Mouse (Mus musculus) bone marrow macrophage, adult 2 months (primary cell): ENCODE data around the gene Mmp7. TPM values are rescaled to one million over a fixed set of nuclear protein-coding genes. Genes with fewer than 3 reads are reported as not detected.

Source experiments
- H3K27ac ChIP-seq: 2 replicates; pipeline ENCODE4 v1.5.1; 2012; ENCODE audit warnings: low read depth, low read length; ENCODE audit not compliant: insufficient read depth
- H3K4me1 ChIP-seq: 2 replicates; pipeline ENCODE4 v1.6.1; 2012; ENCODE audit warnings: low read length; ENCODE audit not compliant: control insufficient read depth, insufficient read depth
- H3K4me3 ChIP-seq: 2 replicates; pipeline ENCODE4 v1.5.1; 2012; ENCODE audit warnings: mild to moderate bottlenecking, low read length, moderate library complexity; ENCODE audit not compliant: insufficient read depth
- CTCF ChIP-seq: IDR thresholded peaks from 2 replicates; pipeline ENCODE4 v1.5.1; 2012; ENCODE audit warnings: low read depth, mild to moderate bottlenecking, low read length, moderate library complexity
- POLR2A ChIP-seq: IDR thresholded peaks from 2 replicates; pipeline ENCODE4 v1.6.1; 2012; ENCODE audit warnings: mild to moderate bottlenecking, low read depth, low read length, borderline replicate concordance
- polyA plus RNA-seq: library from polyadenylated mRNA; stranded (reverse); fragments of >200 nt; gene quantifications from 2 replicates; pipeline ENCODE4 v1.2.4, GENCODE M21; 2012; ENCODE audit not compliant: missing spikeins, insufficient read depth, insufficient read length

Mmp7 gene
- polyA plus RNA-seq: not detected in 2 replicates

- TF ChIP-seq POLR2A (no peak), CTCF (no peak)
- Histone ChIP-seq H3K4me1 (no peaks in the 10 kb centered on the region), H3K4me3 (no peak within 1 kb of the TSS), H3K27ac (no peak within 1 kb of the TSS)
Observed at GRCm38 (mm10) chr9:7691790-7692189, at the start of gene Mmp7. Gene Mmp7, plus strand, starts transcription at chr9:7692090.

DNA sequence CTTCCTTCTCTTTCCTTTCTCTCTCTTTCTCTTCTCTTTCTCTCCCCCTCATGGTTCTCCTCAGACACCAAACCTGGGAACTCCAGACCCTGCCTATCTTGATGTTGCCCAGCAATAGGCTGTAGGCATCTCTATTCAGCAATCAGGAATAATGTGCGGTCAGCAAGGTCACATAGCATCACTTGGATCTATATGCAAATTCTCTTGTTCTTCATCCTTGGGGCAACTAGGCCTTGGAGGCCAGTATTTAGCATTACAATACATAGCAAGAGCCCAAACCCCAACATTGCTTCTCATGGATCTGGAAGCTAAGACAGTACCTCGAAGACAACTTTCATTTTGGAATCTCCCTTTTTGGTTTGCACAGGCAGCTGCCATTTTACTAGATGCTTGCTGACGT, 44.0 kb upstream of the Mmp7 start:
- no peaks in the 10 kb centered on the region for H3K4me1 ChIP-seq
- no peak for TF ChIP-seq POLR2A
- TF ChIP-seq CTCF: no peak

GRCm38 (mm10) chr9:7650397-7651180, 41.3 kb upstream of the Mmp7 start:
- Histone ChIP-seq H3K27ac (no peak overlapping the region), H3K4me3 (no peak overlapping the region), H3K4me1 (no peaks in the 10 kb centered on the region)
- TF ChIP-seq POLR2A (no peak), CTCF (no peak)

More for the DNA sequence above, 44.0 kb upstream of the Mmp7 start:
- H3K27ac ChIP-seq: no peak overlapping the region
- H3K4me3 ChIP-seq: no peak overlapping the region

GRCm38 (mm10) chr9:7652351-7653085, 39.4 kb upstream of the Mmp7 start:
- H3K4me1 ChIP-seq: no peaks in the 10 kb centered on the region
- TF ChIP-seq POLR2A: no peak
- TF ChIP-seq CTCF: no peak
- H3K4me3 ChIP-seq: no peak overlapping the region
- H3K27ac ChIP-seq: no peak overlapping the region

- TF ChIP-seq POLR2A: no peak
- TF ChIP-seq CTCF: no peak
- Histone ChIP-seq H3K4me1 (no peaks in the 10 kb centered on the region), H3K4me3 (no peak overlapping the region), H3K27ac (no peak overlapping the region)
Observed at GRCm38 (mm10) chr9:7657946-7658345, 33.9 kb upstream of the Mmp7 start.

DNA sequence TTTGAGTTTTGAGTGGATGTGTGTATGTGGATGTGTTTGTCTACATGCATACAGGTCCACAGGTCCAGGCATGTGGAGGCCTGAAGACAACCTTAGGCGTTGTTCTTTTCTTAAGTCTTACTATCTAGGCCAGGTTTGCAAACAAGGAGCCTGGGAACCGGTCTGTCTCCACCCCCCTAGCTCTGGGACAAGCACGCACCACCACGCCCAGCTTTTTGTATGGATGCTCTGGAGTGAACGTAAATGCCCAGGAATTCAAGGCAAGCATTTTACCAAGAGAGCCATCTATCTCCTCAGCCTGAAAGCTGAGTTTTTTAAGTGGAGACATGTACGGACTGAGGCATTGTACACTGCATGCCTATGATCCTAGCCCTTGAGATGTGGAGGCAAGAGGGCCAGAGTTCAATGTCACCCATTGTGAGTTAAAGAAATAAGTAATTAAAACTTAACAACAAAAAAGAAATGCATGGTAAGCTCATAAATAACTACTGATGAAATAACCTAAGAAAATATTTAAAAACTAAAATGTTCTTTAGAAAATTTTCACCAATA, 32.3 kb upstream of the Mmp7 start:
- TF ChIP-seq CTCF (no peak), POLR2A (no peak)
- H3K4me3 ChIP-seq: no peak overlapping the region
- no peaks in the 10 kb centered on the region for H3K4me1 ChIP-seq
- no peak overlapping the region for H3K27ac ChIP-seq

DNA sequence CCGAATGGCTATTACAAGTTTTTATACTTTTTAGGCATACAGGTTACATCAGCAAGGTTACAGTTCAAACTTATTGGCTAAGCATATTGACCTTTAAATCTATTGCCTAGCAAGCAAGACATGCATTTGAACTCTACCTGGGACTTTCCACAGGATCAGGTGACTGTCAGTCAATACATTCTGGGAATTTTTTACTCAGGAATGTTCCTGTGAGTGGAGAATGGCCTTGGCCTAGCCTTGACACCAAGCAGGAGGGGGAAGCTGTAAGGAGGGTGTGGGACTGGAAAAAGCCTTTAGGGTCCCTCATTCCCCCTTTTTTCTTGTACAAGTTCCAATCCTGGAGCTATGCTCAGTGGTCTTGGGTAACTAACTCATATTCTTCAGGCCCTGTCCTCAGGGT, 30.5 kb upstream of the Mmp7 start:
- Histone ChIP-seq H3K27ac (no peak overlapping the region), H3K4me3 (no peak overlapping the region), H3K4me1 (no peaks in the 10 kb centered on the region)
- no peak for TF ChIP-seq POLR2A
- no peak for TF ChIP-seq CTCF

DNA sequence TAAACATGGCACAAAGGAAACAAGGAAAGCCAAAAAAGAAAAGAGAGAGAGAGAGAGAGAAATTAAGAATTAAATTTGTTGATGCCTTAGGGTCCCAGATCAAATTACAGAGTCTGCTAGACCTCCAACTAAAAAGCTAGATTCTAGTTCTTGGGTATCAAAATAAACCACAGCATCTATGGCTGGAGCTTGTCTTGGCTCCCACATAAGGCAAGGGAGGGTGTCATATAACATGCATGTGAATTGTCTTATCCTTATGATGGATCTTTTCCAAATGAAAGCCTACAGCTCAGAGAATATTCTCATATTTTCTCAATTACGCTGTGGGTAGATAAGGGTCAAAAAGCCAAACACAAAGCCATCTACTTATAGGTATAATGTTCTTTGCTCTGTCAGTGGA, 22.2 kb upstream of the Mmp7 start:
- Histone ChIP-seq H3K4me3 (no peak overlapping the region), H3K27ac (no peak overlapping the region), H3K4me1 (no peaks in the 10 kb centered on the region)
- TF ChIP-seq POLR2A (no peak), CTCF (no peak)

DNA sequence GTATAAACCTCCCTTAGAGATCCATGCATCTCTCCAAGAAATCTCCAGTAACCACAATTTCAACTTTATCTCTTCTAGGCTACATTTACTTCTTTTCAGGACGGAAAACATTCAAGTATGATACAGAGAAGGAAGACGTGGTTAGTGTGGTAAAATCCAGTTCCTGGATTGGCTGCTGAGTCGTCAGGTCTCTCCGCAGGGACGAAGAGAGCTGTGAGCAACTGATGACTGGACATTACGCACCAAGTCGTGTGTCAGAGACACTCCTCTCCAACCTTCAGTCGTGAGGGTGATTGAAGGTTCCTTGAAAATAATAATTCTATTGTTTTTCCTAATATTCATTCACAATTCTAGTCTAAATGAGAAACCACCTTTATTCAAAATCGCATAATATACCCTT, 18.9 kb upstream of the Mmp7 start:
- TF ChIP-seq CTCF (no peak), POLR2A (no peak)
- Histone ChIP-seq H3K4me3 (no peak overlapping the region), H3K27ac (no peak overlapping the region), H3K4me1 (no peaks in the 10 kb centered on the region)

DNA sequence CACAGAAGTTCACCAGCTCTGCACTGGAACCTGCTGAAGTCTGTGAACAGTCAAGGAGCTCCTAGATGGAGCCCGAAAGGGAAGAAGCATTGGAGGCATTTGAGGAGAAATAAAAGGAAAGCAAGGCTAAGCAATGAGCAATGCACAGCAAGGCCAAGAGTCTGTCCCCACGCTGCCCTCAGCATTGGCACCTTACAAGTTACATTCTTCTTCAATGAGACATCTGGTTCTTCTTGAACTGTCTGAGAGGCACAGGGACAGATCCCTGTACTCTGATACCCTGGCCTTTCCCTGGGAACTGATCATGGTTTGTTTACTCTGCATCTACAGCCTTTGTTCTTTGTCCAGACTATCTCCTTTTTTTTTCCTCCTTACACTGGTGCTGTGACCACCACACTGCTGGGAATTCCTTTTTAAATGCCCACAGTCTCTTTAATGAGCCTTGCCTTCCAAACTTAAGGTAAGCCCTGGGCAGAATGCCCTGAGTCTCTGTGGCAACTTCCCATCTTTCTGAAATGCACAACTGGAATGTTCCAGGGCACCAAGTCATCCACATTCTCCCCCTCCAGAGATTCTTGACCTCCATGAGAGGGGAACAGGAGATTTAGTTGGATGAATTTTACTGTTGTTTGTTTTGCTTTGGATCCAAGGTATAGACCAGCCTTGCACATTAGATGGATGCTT, 13.6 kb upstream of the Mmp7 start:
- Histone ChIP-seq H3K27ac (no peak overlapping the region), H3K4me3 (no peak overlapping the region), H3K4me1 (no peaks in the 10 kb centered on the region)
- TF ChIP-seq CTCF (no peak), POLR2A (no peak)
